Mouse (Mus musculus) embryo, embryonic 11 days (tissue): Measurements from ENCODE around the gene Rpusd1.

Experiments
- DNase-seq: peaks from one replicate; pipeline ENCODE4 v3.0.0-alpha.2; 2015

The Rpusd1 gene

DNA sequence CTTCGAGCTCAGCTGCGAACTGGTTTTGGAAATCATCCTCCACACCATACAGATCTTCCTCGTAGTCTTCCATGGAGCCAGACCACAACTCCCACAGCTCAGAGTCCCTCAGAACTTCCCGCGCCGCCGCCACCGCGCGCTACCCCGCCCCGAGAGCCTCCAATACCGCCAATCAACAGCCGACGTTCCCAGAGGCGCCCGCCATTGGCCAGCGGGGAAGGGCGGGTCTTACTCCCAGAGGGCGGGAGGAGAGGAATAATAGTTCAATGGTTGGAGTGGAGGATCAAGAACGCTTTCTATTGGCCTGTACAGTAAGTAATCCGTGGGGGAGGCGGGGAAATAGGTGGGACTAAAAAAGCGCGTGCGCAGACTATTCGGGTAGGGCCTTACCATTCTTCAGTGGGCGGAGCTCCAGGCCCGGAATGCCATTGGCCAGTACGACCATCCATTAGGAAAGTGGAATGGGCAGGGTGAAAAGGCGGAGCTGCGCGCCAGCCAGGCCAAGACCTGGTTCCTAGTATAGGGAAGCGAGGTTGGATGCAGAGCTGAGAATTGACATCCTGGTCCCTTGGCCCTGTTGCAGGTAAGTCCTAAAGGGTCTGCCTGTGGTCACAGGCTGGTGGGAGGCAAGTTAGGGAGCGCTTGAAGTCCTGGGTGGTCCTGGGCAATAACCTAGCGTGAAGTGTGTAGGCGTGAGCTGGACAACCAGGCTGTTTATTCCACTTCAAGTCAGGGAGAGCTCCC lies at the start of gene Rpusd1, which contains the start of gene Chtf18:
TSS of gene Rpusd1 (plus strand) at position 406 of the 744 bp plus-strand sequence.
TSS of gene Chtf18 (minus strand) at position 155 of the 744 bp plus-strand sequence.
- DNase-seq = peak; percentile 100

DNA sequence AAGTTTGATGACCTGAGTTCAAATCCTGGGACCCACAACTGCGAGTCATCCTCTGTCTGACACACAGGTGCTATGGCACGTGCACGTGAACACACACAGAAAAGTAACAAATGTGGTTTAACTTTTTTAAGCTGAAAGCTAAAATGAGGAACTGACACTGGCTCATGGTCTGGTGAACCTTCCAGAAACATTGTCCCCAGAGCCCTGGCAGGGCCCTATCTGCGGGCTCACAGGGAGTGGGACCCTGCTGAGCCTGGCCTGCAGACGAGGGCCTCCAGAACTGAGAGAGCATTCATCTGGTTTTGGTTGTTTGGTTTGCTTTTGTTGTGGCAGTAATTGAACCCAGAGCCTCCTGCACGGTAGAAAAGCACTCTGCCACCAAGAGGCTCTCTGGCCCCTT lies 49.5 kb upstream of the Rpusd1 start:
- DNase-seq = no peak

DNA sequence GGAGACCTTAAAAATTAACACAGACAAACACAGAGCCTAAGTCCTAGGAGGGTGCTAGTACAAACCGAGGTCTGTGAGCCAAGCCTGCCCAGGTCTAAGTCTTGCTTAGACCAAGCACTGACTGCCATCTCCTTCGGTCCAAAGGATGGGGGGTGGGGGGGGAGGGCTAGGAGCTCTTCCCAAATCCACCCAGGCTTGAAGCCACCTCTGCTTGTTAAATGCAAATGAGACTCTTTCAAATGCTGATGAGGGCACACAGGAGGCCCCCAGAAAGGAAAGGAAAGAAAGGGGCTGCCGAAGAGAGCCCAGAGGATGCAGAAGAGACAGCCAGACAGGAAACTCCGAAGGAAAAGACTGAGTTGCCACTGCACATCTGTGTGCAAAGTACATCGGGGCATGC lies 47.7 kb upstream of the Rpusd1 start:
- DNase-seq = no peak

DNA sequence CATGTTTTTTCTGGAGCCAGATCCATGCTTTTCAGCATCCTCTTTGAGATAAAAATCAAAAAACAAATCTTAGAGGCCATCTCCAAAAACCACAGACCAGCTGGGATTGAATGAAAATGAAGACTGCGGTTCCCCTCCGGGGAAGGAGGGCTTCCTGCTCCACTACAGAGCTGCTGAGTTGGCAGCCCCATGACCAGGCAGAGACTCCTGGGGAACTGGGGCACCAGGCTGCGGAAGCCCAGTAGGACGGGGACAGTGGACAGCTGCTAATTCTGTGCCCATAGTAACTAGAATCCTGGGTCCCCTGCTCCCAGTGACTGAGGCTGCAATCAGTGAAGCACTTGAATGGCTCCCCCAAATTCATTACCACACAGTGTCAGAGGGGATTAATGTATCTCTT lies 45.8 kb upstream of the Rpusd1 start:
- DNase-seq = no peak

DNA sequence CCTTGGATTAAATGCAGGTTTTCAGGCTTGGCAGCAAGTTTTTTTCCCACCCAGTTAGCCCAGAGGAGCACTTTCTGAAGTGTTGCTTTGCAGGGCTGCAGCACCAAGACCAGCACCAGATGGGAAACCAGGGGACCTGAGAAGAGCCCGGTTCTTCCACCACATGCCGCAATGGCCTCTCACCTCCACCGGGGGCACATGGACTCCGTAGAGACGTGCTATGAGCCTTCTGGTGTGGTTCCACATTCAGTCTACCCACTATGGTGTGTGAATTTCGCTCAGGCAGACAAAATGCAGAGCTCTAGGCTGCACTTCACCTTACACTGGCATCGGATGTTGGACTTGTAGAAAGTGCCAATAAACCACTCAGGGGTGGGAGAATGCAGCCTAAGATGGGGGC lies 41.1 kb upstream of the Rpusd1 start:
- peak; percentile 72 for DNase-seq

DNA sequence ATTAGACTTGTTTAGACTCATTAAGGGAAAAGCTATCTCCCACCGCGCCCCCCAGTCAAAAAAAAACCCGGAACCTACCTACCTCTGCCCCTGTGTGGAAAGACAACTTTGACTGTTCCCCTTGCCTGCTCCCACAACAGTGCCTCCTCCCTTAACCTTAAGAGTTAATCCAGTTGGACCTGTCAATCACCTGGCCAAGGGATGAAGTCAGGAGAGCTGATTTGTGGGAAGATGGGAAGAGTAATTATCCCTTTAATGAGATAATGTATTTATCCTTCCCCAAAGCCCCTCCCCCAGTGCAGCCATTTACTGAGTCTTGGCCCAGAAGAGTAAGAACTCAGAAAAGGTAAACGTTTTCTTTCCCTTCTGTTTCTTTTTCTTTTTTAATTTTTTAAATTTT lies 38.5 kb upstream of the Rpusd1 start:
- DNase-seq = no peak

DNA sequence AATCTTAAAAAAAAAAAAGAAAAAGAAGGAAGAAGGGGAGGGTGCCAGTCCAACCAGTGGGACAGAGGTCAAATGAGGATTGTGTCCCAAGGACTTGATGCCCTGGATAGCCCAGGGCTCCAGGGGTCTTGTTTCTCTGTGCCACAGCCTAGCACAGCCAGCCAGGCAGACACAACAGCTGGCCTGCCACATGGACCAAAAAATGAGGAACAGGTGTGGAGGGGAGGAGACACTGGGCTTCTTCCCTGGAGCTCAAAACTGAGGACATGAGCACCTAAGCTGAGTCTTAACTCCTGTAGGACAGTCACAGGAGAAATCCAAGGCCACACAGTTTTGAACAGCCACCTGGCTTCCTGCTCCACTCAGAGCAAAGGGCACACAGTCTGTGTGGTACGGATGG lies 31.2 kb upstream of the Rpusd1 start:
- peak; percentile 35 for DNase-seq

DNA sequence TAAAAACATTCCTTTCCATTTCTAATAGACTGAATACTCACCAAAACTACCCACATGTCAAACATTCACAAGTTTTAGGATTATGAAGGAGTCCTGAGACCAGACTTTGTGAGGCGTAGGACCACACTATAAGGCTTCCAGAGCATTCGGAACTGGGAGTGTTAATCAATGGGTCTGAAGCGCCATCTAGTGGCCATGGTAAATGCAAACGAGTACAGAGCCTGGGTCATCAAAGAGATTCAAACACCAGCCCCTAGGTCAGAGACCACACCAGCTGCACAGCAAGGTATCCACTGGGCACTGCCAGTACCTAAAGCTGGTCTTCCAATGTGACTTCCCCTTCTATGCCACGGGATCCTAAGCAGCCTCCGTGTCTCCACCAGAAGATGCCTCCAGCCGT lies 29.0 kb upstream of the Rpusd1 start:
- DNase-seq = peak; percentile 91

DNA sequence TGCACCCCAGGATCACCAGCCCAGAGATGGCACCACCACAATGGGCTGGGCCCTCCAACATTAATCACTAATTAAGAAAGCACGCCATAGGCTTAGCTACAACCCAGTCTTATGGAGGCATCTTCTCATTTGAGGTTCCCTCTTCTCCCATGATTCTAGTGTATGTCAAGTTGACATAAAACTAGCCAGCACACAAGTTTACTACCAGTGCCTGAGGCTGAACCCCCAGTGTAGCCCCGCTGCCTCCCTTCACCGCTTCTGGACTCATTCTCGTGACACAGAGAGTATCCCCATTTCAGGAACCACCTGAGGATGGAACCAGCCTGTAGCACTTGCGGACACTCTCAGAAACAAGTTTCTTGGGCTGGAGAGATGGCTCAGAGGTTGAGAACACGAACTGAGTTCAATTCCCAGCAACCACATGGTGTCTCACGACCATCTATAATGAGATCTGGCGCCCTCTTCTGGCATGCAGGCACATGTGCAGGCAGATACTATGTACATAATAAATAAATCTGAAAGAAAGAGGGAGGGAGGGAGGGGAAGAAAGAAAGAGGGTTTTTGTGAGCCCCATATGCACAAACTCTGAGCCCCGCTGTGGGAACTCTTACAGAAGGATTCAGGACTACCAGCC lies 26.5 kb upstream of the Rpusd1 start:
- no peak for DNase-seq

DNA sequence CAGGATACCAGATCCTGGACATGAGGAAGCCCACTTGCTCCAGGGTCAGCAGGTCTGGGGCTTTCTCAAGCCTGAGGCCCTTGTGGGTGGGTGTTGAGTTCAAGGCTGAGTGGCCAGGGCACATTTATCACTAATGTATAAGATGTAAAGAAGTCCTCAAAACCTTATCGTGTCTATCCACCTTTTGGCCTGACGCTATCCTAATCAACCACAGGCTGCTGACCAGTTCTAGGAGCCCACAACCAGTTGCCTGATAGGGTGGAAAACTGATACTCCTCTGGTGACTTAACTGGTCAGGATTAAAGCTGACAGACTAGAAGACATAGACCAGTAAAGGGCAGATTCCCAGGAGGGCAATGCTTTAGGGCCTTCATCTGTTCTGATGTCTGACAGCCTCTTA lies 17.5 kb upstream of the Rpusd1 start:
- DNase-seq = no peak

DNA sequence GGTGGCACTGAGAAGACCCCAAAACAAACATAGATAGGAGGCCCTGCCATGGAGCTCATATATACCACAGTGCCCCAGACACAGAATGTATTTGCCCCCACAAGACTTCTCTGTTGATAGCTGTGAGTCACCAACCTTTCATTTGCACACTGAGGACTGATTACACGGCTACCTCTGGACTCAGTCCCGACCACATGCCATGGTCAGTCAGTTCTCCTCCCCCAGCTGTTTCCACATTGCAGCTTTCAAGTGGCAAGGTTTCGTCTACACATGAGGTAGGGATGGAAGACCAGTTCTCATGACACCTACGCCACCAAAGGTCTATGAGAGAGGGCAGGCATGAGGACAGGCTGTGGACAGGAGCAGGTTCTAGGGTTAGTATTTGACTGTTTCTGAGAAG lies 16.3 kb upstream of the Rpusd1 start:
- DNase-seq = no peak

DNA sequence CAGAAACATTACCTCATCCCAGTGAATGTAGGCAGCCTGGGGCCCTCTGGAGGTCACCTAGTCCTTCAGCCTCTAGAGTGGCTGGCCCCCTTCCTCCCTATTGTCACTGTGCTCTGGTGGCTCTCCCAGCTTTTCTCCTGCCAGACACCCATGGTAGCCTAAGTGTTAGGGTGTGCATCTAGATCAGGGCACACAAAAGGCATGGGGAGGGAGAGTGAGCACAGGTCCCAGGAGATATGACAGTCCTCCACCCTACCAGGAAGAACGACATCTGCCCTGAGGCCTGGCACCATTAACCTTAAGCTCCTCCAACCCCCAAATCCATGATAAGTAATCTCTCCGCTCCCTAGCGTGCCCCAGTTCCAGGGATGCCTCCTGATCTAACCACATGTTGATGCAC lies 11.8 kb upstream of the Rpusd1 start:
- no peak for DNase-seq

DNA sequence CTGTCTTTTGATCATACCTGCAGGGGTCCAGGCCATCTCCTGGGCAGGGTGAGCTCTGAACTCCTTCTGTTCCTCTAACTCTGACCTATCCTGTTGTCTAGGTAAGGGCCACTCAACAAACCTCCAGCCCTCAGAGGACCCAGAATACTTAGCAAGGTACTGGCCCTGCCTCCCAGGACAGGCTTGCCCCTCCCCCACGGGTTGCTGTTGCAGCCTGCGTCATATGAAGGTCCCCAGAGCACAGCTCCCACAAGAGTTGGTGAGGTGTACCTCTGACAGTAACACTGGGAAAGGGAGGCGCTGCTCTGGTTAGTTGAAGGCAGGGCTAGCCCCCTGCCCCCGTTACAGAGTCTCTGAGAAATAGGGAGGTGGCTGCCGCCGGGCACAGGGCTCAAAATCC lies 11.3 kb upstream of the Rpusd1 start:
- no peak for DNase-seq

DNA sequence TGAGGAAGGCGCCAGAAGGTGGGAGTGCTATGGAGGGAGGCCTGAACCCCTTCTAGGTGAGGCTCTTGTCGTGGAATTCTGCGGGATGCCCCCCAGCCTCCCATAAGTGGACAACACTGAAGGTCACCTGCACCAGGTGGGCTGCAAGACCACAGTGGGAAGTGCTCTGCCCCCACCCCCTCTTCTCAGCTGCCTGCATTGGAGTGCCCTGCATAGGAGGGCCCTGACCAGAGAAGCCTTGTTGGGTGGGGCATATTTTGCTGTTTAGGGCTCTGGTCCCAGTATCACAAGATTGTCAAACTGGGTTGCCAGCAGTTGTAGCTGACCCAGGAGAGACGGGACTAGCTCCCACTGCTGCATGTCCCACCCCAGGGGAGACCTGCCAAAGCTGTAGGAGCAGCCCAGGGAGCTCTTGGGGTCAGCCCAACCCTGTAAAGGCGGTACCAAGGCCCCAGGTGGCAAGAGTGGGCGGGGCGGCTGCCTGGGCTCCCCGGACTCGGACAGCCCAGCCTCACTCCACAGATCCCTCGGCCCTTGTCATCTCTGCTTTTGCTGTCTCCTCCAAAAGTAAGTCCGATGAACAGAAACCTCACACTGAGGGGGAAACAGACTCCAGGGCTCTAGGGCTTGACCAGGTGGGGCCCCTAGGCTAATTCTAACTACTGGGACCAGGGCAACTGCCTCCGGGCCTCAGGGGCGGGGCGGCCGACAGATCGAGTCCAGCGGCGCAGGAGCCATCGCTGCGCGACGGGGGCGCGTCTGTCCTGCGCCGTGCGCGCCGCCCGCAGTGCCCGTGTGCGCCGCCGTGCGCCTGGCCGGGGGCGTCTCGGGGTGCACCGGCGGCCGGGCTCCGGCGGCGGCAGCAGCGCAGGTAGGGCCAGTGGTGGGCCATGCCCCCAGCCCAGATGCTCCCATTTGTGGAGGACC lies 10.5 kb upstream of the Rpusd1 start, which contains the start of gene Gng13:
TSS of gene Gng13 (plus strand) at position 461 of the 927 bp plus-strand sequence.
- DNase-seq = peak; percentile 49

DNA sequence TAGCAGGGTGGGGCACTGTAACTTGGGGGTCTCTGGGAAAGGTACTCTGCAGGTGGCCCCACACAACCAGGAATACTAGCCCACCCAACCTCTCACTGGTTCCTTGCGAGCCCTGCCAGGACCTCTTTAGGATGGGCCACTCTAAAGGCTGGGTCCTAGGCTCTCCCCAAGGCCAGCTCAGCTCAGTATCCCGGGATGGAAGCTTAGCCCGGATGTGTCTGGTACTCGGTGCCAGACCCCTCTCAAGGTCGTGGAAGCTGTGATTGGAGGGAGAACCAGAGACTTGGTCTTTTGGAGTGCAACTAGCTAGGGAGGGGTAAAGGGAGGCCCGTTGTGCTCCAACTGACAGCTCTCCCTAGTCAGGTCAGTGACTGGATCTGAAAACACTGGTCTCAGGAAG lies 9.8 kb upstream of the Rpusd1 start:
- DNase-seq = no peak

DNA sequence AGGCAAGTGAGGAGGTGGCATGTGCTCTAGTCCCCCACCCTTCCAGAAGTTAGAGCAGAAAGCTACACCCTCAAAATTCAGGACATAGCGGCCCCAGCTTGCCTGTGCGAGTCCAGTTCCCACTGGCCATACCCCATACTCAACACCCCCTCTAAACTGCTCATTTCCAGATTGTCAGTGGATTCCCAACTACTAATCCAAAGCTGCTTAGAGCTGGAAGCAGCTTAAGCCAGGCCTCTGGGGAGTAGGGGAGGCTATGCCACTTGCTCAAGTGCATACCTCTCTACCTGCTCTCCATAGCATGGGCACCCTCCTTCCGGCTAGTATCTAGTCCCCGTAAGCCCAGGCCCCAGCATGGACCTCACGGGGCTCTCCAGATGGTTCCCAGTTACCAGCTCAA lies 6.0 kb upstream of the Rpusd1 start:
- DNase-seq = no peak

DNA sequence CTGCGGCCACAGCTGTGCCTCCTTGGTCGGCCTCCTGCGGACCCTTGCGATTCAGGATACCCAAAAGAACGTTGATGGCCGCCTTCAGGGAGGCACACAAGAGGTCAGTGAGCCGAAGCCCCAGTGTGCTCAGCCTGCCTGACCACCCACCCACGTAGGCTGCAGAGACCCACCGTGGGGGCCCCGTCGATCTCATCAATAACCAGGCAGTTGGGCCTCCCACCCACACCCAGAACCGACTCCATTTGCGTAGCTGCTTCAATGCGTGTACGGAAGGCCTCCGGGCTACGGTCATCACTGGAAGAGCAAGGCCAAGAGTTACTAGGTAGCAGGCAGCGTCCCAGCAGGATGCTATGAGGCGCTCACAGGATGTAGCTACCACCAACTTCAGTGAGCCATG lies 4.0 kb upstream of the Rpusd1 start:
- DNase-seq = no peak

DNA sequence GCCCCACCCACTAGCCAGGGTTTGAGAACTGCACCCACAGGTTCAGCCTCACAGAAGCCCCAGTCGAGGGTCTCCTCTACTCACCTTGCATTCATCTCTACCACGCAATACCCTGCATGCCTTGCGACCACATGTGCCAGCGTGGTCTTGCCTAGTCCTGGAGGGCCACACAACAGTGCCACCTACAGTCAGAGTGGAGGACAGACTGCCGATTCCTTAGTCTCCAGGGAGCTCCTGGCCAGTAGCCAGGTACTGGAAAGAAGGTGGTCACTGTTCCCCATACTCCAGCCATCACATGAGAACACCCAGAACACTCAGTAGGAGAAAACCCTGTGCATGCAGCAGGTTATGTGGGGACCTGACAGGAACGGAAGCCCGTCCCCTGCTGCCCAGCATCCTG lies 3.6 kb upstream of the Rpusd1 start:
- DNase-seq = peak; percentile 40

DNA sequence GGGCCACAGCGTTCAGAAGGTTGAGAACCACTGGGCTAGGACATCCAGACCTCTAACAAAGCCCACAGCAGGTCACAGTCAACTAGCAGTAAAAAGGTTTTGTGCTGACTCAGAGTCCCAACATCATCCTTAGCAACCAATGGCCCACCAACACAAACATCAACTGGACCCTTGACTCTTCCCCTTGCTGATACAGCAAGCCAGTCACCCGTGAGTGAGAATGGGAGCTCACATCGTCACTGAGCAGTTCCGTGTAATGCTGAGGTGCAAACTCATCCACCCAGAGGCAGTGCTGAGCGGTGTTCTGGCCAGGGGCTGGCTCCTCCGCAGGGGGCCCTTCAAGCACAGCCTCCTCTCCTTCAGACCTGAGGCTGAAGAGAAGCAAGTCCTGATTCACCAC lies 2.2 kb upstream of the Rpusd1 start:
- no peak for DNase-seq

DNA sequence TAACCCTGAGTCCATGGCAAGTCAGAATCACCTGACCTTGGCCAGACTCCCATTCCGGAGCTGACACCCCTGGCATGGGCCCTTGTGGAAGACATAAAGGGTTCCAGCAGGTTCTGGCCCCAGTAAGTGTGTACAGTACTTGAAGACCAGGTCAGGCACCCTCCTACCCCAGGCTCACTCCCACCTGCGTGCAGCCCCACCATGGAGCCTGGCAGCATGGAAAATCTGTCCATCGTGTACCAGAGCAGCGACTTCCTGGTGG lies 470 bp downstream of the Rpusd1 start:
- no peak for DNase-seq

DNA sequence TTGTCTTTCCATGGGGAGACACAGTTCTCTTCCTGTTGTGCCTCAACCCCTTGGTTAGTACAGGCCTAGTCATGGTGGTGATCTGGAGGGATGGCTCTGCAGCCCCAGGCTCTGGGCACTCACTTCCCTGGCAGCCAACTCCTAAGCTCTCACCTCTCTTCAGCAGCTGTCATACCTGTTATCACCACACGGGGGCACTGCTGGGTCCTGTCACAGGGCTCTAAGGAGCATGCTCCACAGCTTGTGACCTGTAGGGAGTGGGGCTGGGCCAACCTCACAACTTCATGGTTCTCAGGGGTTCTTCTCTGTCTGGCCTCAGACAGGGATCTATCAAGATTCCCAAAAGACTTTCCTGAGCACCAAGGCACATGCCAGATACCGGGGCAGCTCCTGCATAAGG lies 4.6 kb downstream of the Rpusd1 start:
- DNase-seq = peak; percentile 88

DNA sequence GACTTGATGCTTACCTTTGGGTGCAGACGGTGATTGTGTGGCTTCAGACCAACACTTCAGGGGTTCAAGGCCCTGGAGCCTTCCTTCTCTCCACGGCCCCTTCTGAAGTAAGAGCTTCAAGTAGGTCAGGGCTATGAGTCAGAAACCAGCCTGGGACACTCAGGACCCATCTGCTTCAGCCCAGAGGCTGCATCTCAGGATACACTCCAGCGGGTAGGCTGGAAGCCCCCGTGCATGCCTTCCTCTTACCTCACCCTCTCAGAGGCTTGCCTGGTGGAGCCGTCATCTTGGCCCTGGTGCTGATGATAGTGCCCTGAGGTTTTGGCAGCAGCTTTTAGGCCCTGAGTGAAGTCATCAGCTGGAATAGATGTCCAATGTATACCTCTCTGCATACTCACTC lies 7.8 kb downstream of the Rpusd1 start:
- no peak for DNase-seq

DNA sequence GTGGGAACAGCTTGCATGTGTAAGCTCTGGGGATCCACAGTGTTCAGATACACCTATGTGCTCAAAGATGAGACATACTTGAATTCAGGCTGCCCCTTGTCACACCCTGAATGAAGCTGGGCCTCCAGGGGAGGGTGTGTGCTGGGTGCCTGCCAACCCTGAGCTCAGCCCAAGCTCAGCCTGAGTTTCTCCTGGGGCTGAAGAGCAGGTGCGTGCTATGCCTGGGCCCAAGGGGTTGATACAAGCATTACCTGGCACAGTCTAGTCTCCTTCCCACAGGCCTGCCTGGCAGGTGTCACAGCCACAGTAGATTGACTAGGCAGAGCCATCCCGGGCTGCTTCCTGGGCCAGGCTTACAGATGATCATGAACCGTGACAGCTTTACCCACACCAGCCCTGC lies 8.3 kb downstream of the Rpusd1 start, which contains the start of gene Mslnl:
TSS of gene Mslnl (plus strand) at position 298 of the 400 bp plus-strand sequence.
- DNase-seq = no peak

DNA sequence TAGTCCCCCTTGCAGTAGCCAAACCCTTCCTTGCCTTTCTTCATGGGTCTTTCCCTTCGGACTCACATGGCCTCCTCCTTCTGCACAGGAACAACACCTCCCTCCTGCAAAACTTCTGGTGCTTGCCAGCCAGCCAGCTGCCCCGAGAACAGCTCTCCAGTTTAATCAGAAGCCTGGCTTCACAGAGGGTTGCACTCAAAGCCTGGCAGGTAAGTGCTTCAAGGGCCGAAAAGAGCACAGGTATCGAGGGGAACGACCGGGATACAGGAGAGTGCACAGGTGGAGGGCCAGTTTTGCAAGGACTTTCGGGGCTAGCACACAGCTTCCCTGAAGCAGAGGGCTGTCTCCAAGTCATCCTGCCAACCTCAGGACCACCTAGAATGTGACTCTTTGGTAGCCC lies 11.4 kb downstream of the Rpusd1 start:
- DNase-seq = no peak
